Mouse (Mus musculus): Measurements from ENCODE around the gene Capzb.
A peak's percentile ranks its signal among the peaks of the same experiment; 100 is the strongest.

Capzb gene

GRCm38 (mm10) chr4:139305521-139305920 is 112.8 kb downstream of the Capzb start:
- DNase-seq (ENCODE audit: low read depth) = no peak

- no peak for DNase-seq (ENCODE audit: low read depth)
Measured at GRCm38 (mm10) chr4:139307916-139308315, 115.2 kb downstream of the Capzb start.

- no peak for DNase-seq (ENCODE audit: low read depth)
Measured at GRCm38 (mm10) chr4:139309651-139310050, 117.0 kb downstream of the Capzb start.

- peak; percentile 86 for DNase-seq (ENCODE audit: low read depth)
Measured at GRCm38 (mm10) chr4:139310171-139310898, 117.6 kb downstream of the Capzb start, which contains the start of the genes Pqlc2 and Akr7a5. Gene Pqlc2 (minus strand): TSS chr4:139310708. Gene Akr7a5 (plus strand): TSS chr4:139310744.

GRCm38 (mm10) chr4:139310899-139311701 is 118.4 kb downstream of the Capzb start:
- no peak for DNase-seq (ENCODE audit: low read depth)

- DNase-seq (ENCODE audit: low read depth) = no peak
Measured at GRCm38 (mm10) chr4:139311707-139312106, 119.0 kb downstream of the Capzb start.

GRCm38 (mm10) chr4:139312632-139313031 is 119.9 kb downstream of the Capzb start:
- peak; percentile 61 for DNase-seq (ENCODE audit: low read depth)

- DNase-seq (ENCODE audit: low read depth) = no peak
Measured at GRCm38 (mm10) chr4:139318449-139318848, 125.8 kb downstream of the Capzb start.

GRCm38 (mm10) chr4:139319740-139320139 is 127.0 kb downstream of the Capzb start:
- DNase-seq (ENCODE audit: low read depth) = no peak

GRCm38 (mm10) chr4:139330605-139331004 is 137.9 kb downstream of the Capzb start:
- DNase-seq (ENCODE audit: low read depth) = peak; percentile 98

GRCm38 (mm10) chr4:139334631-139335295 is 142.1 kb downstream of the Capzb start:
- no peak for DNase-seq (ENCODE audit: low read depth)

- DNase-seq (ENCODE audit: low read depth) = peak; percentile 85
Measured at GRCm38 (mm10) chr4:139335507-139335906, 142.8 kb downstream of the Capzb start.

- peak; percentile 98 for DNase-seq (ENCODE audit: low read depth)
Measured at GRCm38 (mm10) chr4:139336822-139337483, 144.3 kb downstream of the Capzb start.

- DNase-seq (ENCODE audit: low read depth) = no peak
Measured at GRCm38 (mm10) chr4:139338145-139338544, 145.4 kb downstream of the Capzb start.

GRCm38 (mm10) chr4:139340835-139341234 is 148.1 kb downstream of the Capzb start:
- DNase-seq (ENCODE audit: low read depth) = no peak
